Mouse (Mus musculus): Measurements from ENCODE around the gene P2ry13.

P2ry13 gene

GRCm38 (mm10) chr3:59197329-59197948, 13.2 kb downstream of the P2ry13 start:
- DNase-seq (ENCODE audit: low spot score in 2 of 2) = no peak

- DNase-seq (ENCODE audit: low spot score in 2 of 2) = no peak
These were observed 15.7 kb downstream of the P2ry13 start, which contains the start of gene Gpr87 for GRCm38 (mm10) chr3:59194938-59195337. TSS of gene Gpr87 (minus strand) at chr3:59195104.

- DNase-seq (ENCODE audit: low spot score in 2 of 2) = no peak
These were observed 16.6 kb downstream of the P2ry13 start for GRCm38 (mm10) chr3:59194099-59194498.

GRCm38 (mm10) chr3:59191674-59192073, 19.0 kb downstream of the P2ry13 start:
- DNase-seq (ENCODE audit: low spot score in 2 of 2) = no peak

- DNase-seq (ENCODE audit: low spot score in 2 of 2) = no peak
These were observed 23.3 kb downstream of the P2ry13 start for GRCm38 (mm10) chr3:59187336-59187735.

- DNase-seq (ENCODE audit: low spot score in 2 of 2) = no peak
These were observed 25.0 kb downstream of the P2ry13 start for GRCm38 (mm10) chr3:59185662-59186061.

GRCm38 (mm10) chr3:59182129-59182528, 28.6 kb downstream of the P2ry13 start:
- DNase-seq (ENCODE audit: low spot score in 2 of 2) = no peak

- no peak for DNase-seq (ENCODE audit: low spot score in 2 of 2)
These were observed 29.5 kb downstream of the P2ry13 start for GRCm38 (mm10) chr3:59181134-59181533.

GRCm38 (mm10) chr3:59176871-59177270, 33.8 kb downstream of the P2ry13 start:
- DNase-seq (ENCODE audit: low spot score in 2 of 2) = no peak

- DNase-seq (ENCODE audit: low spot score in 2 of 2) = peak; percentile 59 to 68
These were observed 35.4 kb downstream of the P2ry13 start for GRCm38 (mm10) chr3:59175234-59175633.

- DNase-seq (ENCODE audit: low spot score in 2 of 2) = no peak
These were observed 36.1 kb downstream of the P2ry13 start for GRCm38 (mm10) chr3:59174426-59175154.

GRCm38 (mm10) chr3:59169921-59170627, 40.6 kb downstream of the P2ry13 start:
- no peak for DNase-seq (ENCODE audit: low spot score in 2 of 2)

GRCm38 (mm10) chr3:59169215-59169614, 41.5 kb downstream of the P2ry13 start:
- DNase-seq (ENCODE audit: low spot score in 2 of 2) = no peak

GRCm38 (mm10) chr3:59168476-59168875, 42.2 kb downstream of the P2ry13 start:
- DNase-seq (ENCODE audit: low spot score in 2 of 2) = no peak

GRCm38 (mm10) chr3:59167417-59168054, 43.1 kb downstream of the P2ry13 start:
- peak in 1 of 2 experiments; percentile 49 for DNase-seq (ENCODE audit: low spot score in 2 of 2)

- no peak for DNase-seq (ENCODE audit: low spot score in 2 of 2)
These were observed 50.2 kb downstream of the P2ry13 start for GRCm38 (mm10) chr3:59160465-59160864.

Data from right cerebral cortex, adult 2 months (tissue).